In genomic region chr1:159149207-159149606, GRCm38 (mm10) we compare ENCODE assay signal across 24 mouse cellular contexts.
A peak's percentile ranks its signal among the peaks of the same experiment; 100 is the strongest.
DNase-seq lines count a peak whose midpoint lies in the region; ATAC-seq lines count a peak whose summit lies in the region.
"Had no signal": no experiment of that assay in that cellular context is flagged by ENCODE, and none has a peak within 500 bp of the region (broad histone marks: within the 10 kb centered on the region; RNA-seq: fewer than 3 reads in every experiment).

No protein-coding gene starts in this region.

- peak; percentile 56; the same call in 1 of the 2 replicates for ATAC-seq in hindbrain, embryonic 13.5 days (ENCODE audit: low FRiP score)
- ATAC-seq in hindbrain, embryonic 11.5 days (ENCODE audit: low FRiP score) = no peak
- peak; percentile 58; the same call in 1 of the 2 replicates for ATAC-seq in midbrain, embryonic 15.5 days (replicated peaks)
- ATAC-seq in midbrain, embryonic 11.5 days (ENCODE audit: low FRiP score) = no peak
- ATAC-seq in forebrain, embryonic 15.5 days (replicated peaks) = peak; percentile 64; the same call in 1 of the 2 replicates
- ATAC-seq in neural tube, embryonic 14.5 days (ENCODE audit: low read depth) = peak; percentile 23; the same call in 1 of the 2 replicates
- no peak for ATAC-seq in liver, embryonic 11.5 days (replicated peaks; ENCODE audit: low FRiP score)
- ATAC-seq: activated CD4-positive, CD25-positive, alpha-beta regulatory T cell, adult 4 months; liver, embryonic 12.5 days; liver, postnatal 0 days had no signal

- H3K4me2 ChIP-seq in hindbrain, embryonic 13.5 days = no peak overlapping the region
- no peak overlapping the region for H3K4me2 ChIP-seq in hindbrain, embryonic 11.5 days (replicated peaks; ENCODE audit: low read depth, low read length)
- no peak overlapping the region for H3K4me2 ChIP-seq in midbrain, embryonic 15.5 days
- no peak overlapping the region for H3K4me2 ChIP-seq in midbrain, embryonic 11.5 days
- no peak overlapping the region for H3K4me2 ChIP-seq in forebrain, embryonic 15.5 days (replicated peaks)
- no peak overlapping the region for H3K4me2 ChIP-seq in neural tube, embryonic 14.5 days (ENCODE audit: low read depth, low read length)
- no peak overlapping the region for H3K4me2 ChIP-seq in liver, embryonic 11.5 days
- H3K4me2 ChIP-seq: heart, embryonic 12.5 days; kidney, embryonic 15.5 days; limb, embryonic 13.5 days; liver, embryonic 12.5 days had no signal

- H3K27ac ChIP-seq in hindbrain, embryonic 13.5 days = peak overlapping the region; percentile 44; the same call in 1 of the 2 replicates
- H3K27ac ChIP-seq in hindbrain, embryonic 11.5 days (ENCODE audit: low read depth, low read length) = no peak overlapping the region
- peak overlapping the region; percentile 67 for H3K27ac ChIP-seq in midbrain, embryonic 15.5 days
- no peak overlapping the region for H3K27ac ChIP-seq in midbrain, embryonic 11.5 days (ENCODE audit: low read depth, low read length)
- peak overlapping the region; percentile 63; the same call in 1 of the 2 replicates for H3K27ac ChIP-seq in forebrain, embryonic 15.5 days (replicated peaks)
- H3K27ac ChIP-seq in neural tube, embryonic 14.5 days (ENCODE audit: low read depth, low read length) = no peak overlapping the region
- H3K27ac ChIP-seq in liver, embryonic 11.5 days (ENCODE audit: low read depth, low read length) = no peak overlapping the region
- H3K27ac ChIP-seq: gastrocnemius, adult 2 months; heart, adult 2 months; kidney, embryonic 15.5 days; layer of hippocampus, adult 2 months; left cerebral cortex, adult 2 months; limb, embryonic 13.5 days; liver, embryonic 12.5 days had no signal

- H3K27me3 ChIP-seq in hindbrain, embryonic 13.5 days = no peaks in the 10 kb centered on the region
- H3K27me3 ChIP-seq in hindbrain, embryonic 11.5 days (ENCODE audit: control insufficient read depth, insufficient read depth, low read length) = no peaks in the 10 kb centered on the region
- no peaks in the 10 kb centered on the region for H3K27me3 ChIP-seq in midbrain, embryonic 15.5 days (replicated peaks)
- no peaks in the 10 kb centered on the region for H3K27me3 ChIP-seq in midbrain, embryonic 11.5 days (ENCODE audit: control insufficient read depth, insufficient read depth, low read length)
- H3K27me3 ChIP-seq in forebrain, embryonic 15.5 days = no peaks in the 10 kb centered on the region
- H3K27me3 ChIP-seq in neural tube, embryonic 14.5 days (ENCODE audit: control insufficient read depth, insufficient read depth, low read length) = no peaks in the 10 kb centered on the region
- no peaks in the 10 kb centered on the region for H3K27me3 ChIP-seq in liver, embryonic 11.5 days (replicated peaks; ENCODE audit: control insufficient read depth, insufficient read depth, low read length)
- H3K27me3 ChIP-seq: heart, embryonic 12.5 days; kidney, embryonic 15.5 days; limb, embryonic 13.5 days; liver, embryonic 12.5 days had no signal

- H3K4me3 ChIP-seq in hindbrain, embryonic 13.5 days = no peak overlapping the region
- no peak overlapping the region for H3K4me3 ChIP-seq in hindbrain, embryonic 11.5 days (ENCODE audit: low read depth, low read length)
- H3K4me3 ChIP-seq in midbrain, embryonic 15.5 days = no peak overlapping the region
- H3K4me3 ChIP-seq in midbrain, embryonic 11.5 days (ENCODE audit: low read depth, low read length) = no peak overlapping the region
- no peak overlapping the region for H3K4me3 ChIP-seq in forebrain, embryonic 15.5 days
- H3K4me3 ChIP-seq in neural tube, embryonic 14.5 days (ENCODE audit: low read depth, low read length) = no peak overlapping the region
- H3K4me3 ChIP-seq in liver, embryonic 11.5 days (ENCODE audit: low read depth, low read length) = no peak overlapping the region
- H3K4me3 ChIP-seq: gastrocnemius, adult 2 months; heart, adult 2 months; heart, embryonic 12.5 days; kidney, embryonic 15.5 days; layer of hippocampus, adult 2 months; left cerebral cortex, adult 2 months; limb, embryonic 13.5 days; liver, embryonic 12.5 days had no signal

- 87% methylated on average over 6 of the region's 6 CpGs for WGBS in hindbrain, embryonic 13.5 days
- 87% methylated on average over 6 of the region's 6 CpGs for WGBS in hindbrain, embryonic 11.5 days
- 86% methylated on average over 6 of the region's 6 CpGs for WGBS in midbrain, embryonic 15.5 days
- WGBS in midbrain, embryonic 11.5 days = 88% methylated on average over 6 of the region's 6 CpGs
- 80% methylated on average over 6 of the region's 6 CpGs for WGBS in forebrain, embryonic 15.5 days
- 91% methylated on average over 6 of the region's 6 CpGs for WGBS in neural tube, embryonic 14.5 days
- WGBS in liver, embryonic 11.5 days = 76% methylated on average over 6 of the region's 6 CpGs

- no peak for DNase-seq in hindbrain, embryonic 11.5 days (ENCODE audit: low spot score)
- DNase-seq in midbrain, embryonic 11.5 days (ENCODE audit: low spot score, missing footprints) = no peak
- DNase-seq in liver, embryonic 11.5 days (ENCODE audit: low spot score) = no peak
- no peak for DNase-seq in B cell, adult 2 months
- DNase-seq: adrenal gland, adult 8-10 months; gastrocnemius, adult 2 months; gastrocnemius, postnatal 36 days; heart, adult 2 months; heart, postnatal 4 days; kidney, adult 18-20 months; kidney, postnatal 25 days; liver, postnatal 0 days; lung, postnatal 36 days had no signal

- H3K36me3 ChIP-seq in hindbrain, embryonic 13.5 days = no peaks in the 10 kb centered on the region
- H3K36me3 ChIP-seq in hindbrain, embryonic 11.5 days (ENCODE audit: control insufficient read depth, insufficient read depth, low read length) = no peaks in the 10 kb centered on the region
- H3K36me3 ChIP-seq in midbrain, embryonic 15.5 days (replicated peaks) = no peaks in the 10 kb centered on the region
- no peaks in the 10 kb centered on the region for H3K36me3 ChIP-seq in midbrain, embryonic 11.5 days (ENCODE audit: control insufficient read depth, insufficient read depth, low read length)
- no peaks in the 10 kb centered on the region for H3K36me3 ChIP-seq in forebrain, embryonic 15.5 days
- no peaks in the 10 kb centered on the region for H3K36me3 ChIP-seq in neural tube, embryonic 14.5 days (ENCODE audit: control insufficient read depth, insufficient read depth, low read length)
- H3K36me3 ChIP-seq in liver, embryonic 11.5 days (ENCODE audit: control insufficient read depth, insufficient read depth, low read length) = no peaks in the 10 kb centered on the region
- H3K36me3 ChIP-seq: heart, embryonic 12.5 days; kidney, embryonic 15.5 days; limb, embryonic 13.5 days; liver, embryonic 12.5 days had no signal

- H3K9ac ChIP-seq in hindbrain, embryonic 13.5 days = no peak overlapping the region
- H3K9ac ChIP-seq in hindbrain, embryonic 11.5 days (ENCODE audit: low read depth, low read length) = no peak overlapping the region
- H3K9ac ChIP-seq in midbrain, embryonic 15.5 days = no peak overlapping the region
- no peak overlapping the region for H3K9ac ChIP-seq in midbrain, embryonic 11.5 days (ENCODE audit: low read length)
- no peak overlapping the region for H3K9ac ChIP-seq in forebrain, embryonic 15.5 days (replicated peaks)
- no peak overlapping the region for H3K9ac ChIP-seq in neural tube, embryonic 14.5 days (replicated peaks; ENCODE audit: low read depth, low read length)
- no peak overlapping the region for H3K9ac ChIP-seq in liver, embryonic 11.5 days (ENCODE audit: low read depth, low read length)
- H3K9ac ChIP-seq: heart, embryonic 12.5 days; kidney, embryonic 15.5 days; limb, embryonic 13.5 days; liver, embryonic 12.5 days; liver, postnatal 0 days had no signal

- peaks cover 14% of the 10 kb centered on the region; the same call in 1 of the 2 replicates for H3K4me1 ChIP-seq in hindbrain, embryonic 13.5 days (replicated peaks)
- no peaks in the 10 kb centered on the region for H3K4me1 ChIP-seq in hindbrain, embryonic 11.5 days (replicated peaks; ENCODE audit: control insufficient read depth, insufficient read depth, low read length)
- H3K4me1 ChIP-seq in midbrain, embryonic 15.5 days = no peaks in the 10 kb centered on the region
- H3K4me1 ChIP-seq in midbrain, embryonic 11.5 days (ENCODE audit: control insufficient read depth, insufficient read depth, low read length) = no peaks in the 10 kb centered on the region
- H3K4me1 ChIP-seq in forebrain, embryonic 15.5 days = peaks cover 16% of the 10 kb centered on the region
- no peaks in the 10 kb centered on the region; the same call in 1 of the 2 replicates for H3K4me1 ChIP-seq in neural tube, embryonic 14.5 days (ENCODE audit: control insufficient read depth, insufficient read depth, low read length)
- H3K4me1 ChIP-seq in liver, embryonic 11.5 days (replicated peaks; ENCODE audit: control insufficient read depth, insufficient read depth, low read length) = no peaks in the 10 kb centered on the region
- H3K4me1 ChIP-seq: heart, embryonic 12.5 days; kidney, embryonic 15.5 days; limb, embryonic 13.5 days; liver, embryonic 12.5 days had no signal

- H3K9me3 ChIP-seq in hindbrain, embryonic 13.5 days = no peaks in the 10 kb centered on the region
- no peaks in the 10 kb centered on the region for H3K9me3 ChIP-seq in hindbrain, embryonic 11.5 days (ENCODE audit: control insufficient read depth, low read length)
- H3K9me3 ChIP-seq in midbrain, embryonic 15.5 days = no peaks in the 10 kb centered on the region
- H3K9me3 ChIP-seq in midbrain, embryonic 11.5 days (ENCODE audit: control insufficient read depth, low read length) = no peaks in the 10 kb centered on the region
- no peaks in the 10 kb centered on the region for H3K9me3 ChIP-seq in forebrain, embryonic 15.5 days
- H3K9me3 ChIP-seq in neural tube, embryonic 14.5 days (ENCODE audit: control insufficient read depth, low read length) = no peaks in the 10 kb centered on the region
- H3K9me3 ChIP-seq in liver, embryonic 11.5 days (ENCODE audit: control insufficient read depth, low read length) = no peaks in the 10 kb centered on the region
- H3K9me3 ChIP-seq: heart, embryonic 12.5 days; kidney, embryonic 15.5 days; limb, embryonic 13.5 days; liver, embryonic 12.5 days had no signal

Comparison
In these comparisons a context has a peak if more than half of its experiments do, and no peak if none do; other contexts are left out.
1. ATAC-seq: peak in hindbrain, embryonic 13.5 days (single experiment), midbrain, embryonic 15.5 days (single experiment), forebrain, embryonic 15.5 days (single experiment) and neural tube, embryonic 14.5 days (single experiment); none in hindbrain, embryonic 11.5 days (single experiment), midbrain, embryonic 11.5 days (single experiment) and liver, embryonic 11.5 days (single experiment).
2. H3K27ac ChIP-seq: peak in hindbrain, embryonic 13.5 days (single experiment), midbrain, embryonic 15.5 days (single experiment) and forebrain, embryonic 15.5 days (single experiment); none in hindbrain, embryonic 11.5 days (single experiment), midbrain, embryonic 11.5 days (single experiment), neural tube, embryonic 14.5 days (single experiment) and liver, embryonic 11.5 days (single experiment).